Mouse (Mus musculus): Measurements from ENCODE around the gene Evi5l. TPM values are rescaled to one million over a fixed set of nuclear protein-coding genes. Genes with fewer than 3 reads are reported as not detected.

The Evi5l gene
- polyA plus RNA-seq, 1 experiment from 2014 or later: 12.5 TPM

DNA sequence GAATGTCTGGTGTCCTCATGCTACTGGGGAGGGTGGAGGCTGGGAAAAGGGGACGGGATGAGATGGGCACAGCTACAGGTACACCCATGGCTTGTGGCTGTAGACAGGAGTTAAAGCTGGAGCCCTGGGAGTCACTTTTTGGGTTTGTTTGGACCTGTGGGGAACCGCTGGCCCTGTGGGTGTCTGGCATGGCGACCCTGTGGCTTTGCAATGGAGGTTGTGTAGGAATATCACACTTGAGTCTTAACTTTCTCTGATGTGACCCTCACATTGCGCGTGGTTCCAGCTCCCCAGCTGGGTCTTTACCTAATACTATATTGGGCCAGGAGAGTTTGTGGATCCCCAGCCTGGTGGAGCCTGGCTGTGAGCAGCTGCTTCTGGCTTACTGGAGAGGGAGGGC lies 78.7 kb downstream of the Evi5l start:
- Histone ChIP-seq H3K36me3 (ENCODE audit: control insufficient read depth, insufficient read depth, low read length) (peaks cover 40% of the 10 kb centered on the region), H3K9ac (ENCODE audit: low read depth, low read length) (no peak overlapping the region), H3K4me2 (no peak overlapping the region), H3K27ac (ENCODE audit: low read depth, low read length) (no peak overlapping the region), H3K27me3 (replicated peaks; ENCODE audit: control insufficient read depth, insufficient read depth, low read length) (no peaks in the 10 kb centered on the region), H3K4me1 (replicated peaks; ENCODE audit: control insufficient read depth, insufficient read depth, low read length) (peaks cover 23% of the 10 kb centered on the region), H3K9me3 (ENCODE audit: control insufficient read depth, low read length) (no peaks in the 10 kb centered on the region), H3K4me3 (ENCODE audit: low read depth, low read length) (no peak overlapping the region)
- WGBS: 91% methylated on average over 5 of the region's 5 CpGs
- ATAC-seq (replicated peaks; ENCODE audit: low FRiP score) (no peak), DNase-seq (ENCODE audit: low spot score) (no peak)

DNA sequence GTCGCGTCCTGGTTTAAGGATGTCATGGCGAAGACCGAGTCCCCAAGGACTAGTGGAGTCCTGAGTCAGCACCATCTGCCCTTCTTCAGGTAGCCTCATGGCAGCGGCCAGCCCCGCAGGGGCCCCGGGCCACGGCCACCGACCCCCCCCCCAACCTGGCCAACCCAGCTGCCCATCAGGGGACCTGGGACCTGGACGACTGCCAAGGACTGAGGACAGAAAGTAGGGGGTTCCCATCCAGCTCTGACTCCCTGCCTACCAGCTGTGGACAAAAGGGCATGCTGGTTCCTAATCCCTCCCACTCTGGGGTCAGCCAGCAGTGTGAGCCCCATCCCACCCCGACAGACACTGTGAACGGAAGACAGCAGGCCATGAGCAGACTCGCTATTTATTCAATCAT lies 79.4 kb downstream of the Evi5l start:
- Histone ChIP-seq H3K27ac (ENCODE audit: low read depth, low read length) (no peak overlapping the region), H3K36me3 (ENCODE audit: control insufficient read depth, insufficient read depth, low read length) (peaks cover 40% of the 10 kb centered on the region)
- WGBS: 87% methylated on average over 13 of the region's 13 CpGs

DNA sequence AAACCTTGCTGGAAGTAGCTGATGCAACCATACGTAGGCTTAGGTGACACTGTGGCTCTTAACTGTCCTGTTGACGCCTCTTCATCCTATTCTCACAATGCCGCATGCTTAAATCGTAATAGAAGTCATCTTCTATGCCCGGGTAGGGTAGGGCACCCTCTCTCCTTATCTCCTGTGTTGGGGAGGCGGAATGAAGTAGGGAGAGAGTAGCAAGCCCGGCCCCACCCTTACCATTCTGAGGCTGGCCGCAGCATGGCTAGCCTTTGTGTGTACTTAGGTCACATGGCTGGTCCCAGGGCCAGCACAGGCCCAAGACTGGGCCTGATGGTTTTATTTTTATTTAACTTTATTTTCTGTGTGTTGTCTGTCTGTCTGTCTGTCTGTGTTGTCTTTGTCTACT lies 80.9 kb downstream of the Evi5l start:
- no peak overlapping the region for H3K27ac ChIP-seq (ENCODE audit: low read depth, low read length)
- WGBS: 82% methylated on average over 8 of the region's 8 CpGs
- H3K36me3 ChIP-seq (ENCODE audit: control insufficient read depth, insufficient read depth, low read length): peaks cover 38% of the 10 kb centered on the region
- H3K4me3 ChIP-seq (ENCODE audit: low read depth, low read length): no peak overlapping the region
- no peaks in the 10 kb centered on the region for H3K27me3 ChIP-seq (replicated peaks; ENCODE audit: control insufficient read depth, insufficient read depth, low read length)
- ATAC-seq (replicated peaks; ENCODE audit: low FRiP score) (no peak), DNase-seq (ENCODE audit: low spot score) (no peak)
- H3K4me2 ChIP-seq: no peak overlapping the region
- peaks cover 18% of the 10 kb centered on the region for H3K4me1 ChIP-seq (replicated peaks; ENCODE audit: control insufficient read depth, insufficient read depth, low read length)
- H3K9me3 ChIP-seq (ENCODE audit: control insufficient read depth, low read length): no peaks in the 10 kb centered on the region
- H3K9ac ChIP-seq (ENCODE audit: low read depth, low read length): no peak overlapping the region

More for the DNA sequence above, 79.4 kb downstream of the Evi5l start:
- Histone ChIP-seq H3K9me3 (ENCODE audit: control insufficient read depth, low read length) (no peaks in the 10 kb centered on the region), H3K4me3 (ENCODE audit: low read depth, low read length) (no peak overlapping the region), H3K4me2 (no peak overlapping the region), H3K27me3 (replicated peaks; ENCODE audit: control insufficient read depth, insufficient read depth, low read length) (no peaks in the 10 kb centered on the region), H3K9ac (ENCODE audit: low read depth, low read length) (no peak overlapping the region), H3K4me1 (replicated peaks; ENCODE audit: control insufficient read depth, insufficient read depth, low read length) (peaks cover 21% of the 10 kb centered on the region)
- no peak for DNase-seq (ENCODE audit: low spot score)
- ATAC-seq (replicated peaks; ENCODE audit: low FRiP score): no peak

DNA sequence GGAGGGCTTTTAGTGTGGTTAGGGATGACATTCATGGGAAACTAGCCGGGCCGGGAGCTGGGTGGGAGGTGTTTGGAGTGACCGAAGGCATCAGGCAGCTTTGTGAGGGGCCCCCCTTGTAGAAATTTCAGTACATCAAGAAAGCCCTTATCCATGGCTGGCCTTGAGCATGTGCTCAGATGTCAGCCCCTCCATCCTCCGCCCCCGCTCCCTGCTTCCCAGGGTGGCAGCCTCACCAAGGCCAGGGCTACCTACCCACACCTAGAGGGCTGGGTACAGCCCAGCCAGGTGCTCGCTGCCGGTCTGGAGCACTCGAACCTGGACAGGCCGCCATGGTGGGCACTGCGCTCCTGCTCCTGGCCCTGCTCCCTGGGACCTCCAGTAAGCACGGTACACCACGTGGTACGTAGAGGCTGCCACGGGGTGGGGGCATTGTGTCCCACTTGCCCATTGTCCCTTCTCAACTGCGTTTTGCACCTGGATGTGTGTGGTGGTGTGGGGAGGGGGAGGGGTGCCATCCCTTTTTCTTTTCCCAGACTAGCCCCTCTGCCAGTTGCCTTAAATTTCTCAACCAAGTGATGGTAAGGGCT lies 81.7 kb downstream of the Evi5l start, which contains the start of gene Tgfbr3l:
Gene Tgfbr3l, plus strand, starts transcription at position 264 of the 590 bp plus-strand sequence.
- no peak within 1 kb of the TSS for H3K4me3 ChIP-seq (ENCODE audit: low read depth, low read length)
- WGBS: 78% methylated on average over 15 of the region's 15 CpGs
- DNase-seq (ENCODE audit: low spot score) (no peak), ATAC-seq (replicated peaks; ENCODE audit: low FRiP score) (no peak)
- H3K27ac ChIP-seq (ENCODE audit: low read depth, low read length): no peak within 1 kb of the TSS
- no peak within 1 kb of the TSS for H3K9ac ChIP-seq (ENCODE audit: low read depth, low read length)
- peaks cover 20% of the 10 kb centered on the region for H3K4me1 ChIP-seq (replicated peaks; ENCODE audit: control insufficient read depth, insufficient read depth, low read length)
- H3K4me2 ChIP-seq: no peak within 1 kb of the TSS
- no peaks in the 10 kb centered on the region for H3K9me3 ChIP-seq (ENCODE audit: control insufficient read depth, low read length)
- H3K27me3 ChIP-seq (replicated peaks; ENCODE audit: control insufficient read depth, insufficient read depth, low read length): no peaks in the 10 kb centered on the region
- peaks cover 38% of the 10 kb centered on the region for H3K36me3 ChIP-seq (ENCODE audit: control insufficient read depth, insufficient read depth, low read length)

GRCm38 (mm10) chr8:4249213-4249612 lies 82.8 kb downstream of the Evi5l start:
- 39% methylated on average over 29 of the region's 29 CpGs for WGBS
- no peaks in the 10 kb centered on the region for H3K9me3 ChIP-seq (ENCODE audit: control insufficient read depth, low read length)
- H3K4me1 ChIP-seq (replicated peaks; ENCODE audit: control insufficient read depth, insufficient read depth, low read length): peaks cover 27% of the 10 kb centered on the region
- H3K36me3 ChIP-seq (ENCODE audit: control insufficient read depth, insufficient read depth, low read length): peaks cover 28% of the 10 kb centered on the region
- no peak overlapping the region for H3K4me2 ChIP-seq
- no peak overlapping the region for H3K27ac ChIP-seq (ENCODE audit: low read depth, low read length)
- H3K27me3 ChIP-seq (replicated peaks; ENCODE audit: control insufficient read depth, insufficient read depth, low read length): no peaks in the 10 kb centered on the region
- DNase-seq (ENCODE audit: low spot score) (no peak), ATAC-seq (replicated peaks; ENCODE audit: low FRiP score) (no peak)
- no peak overlapping the region for H3K9ac ChIP-seq (ENCODE audit: low read depth, low read length)
- H3K4me3 ChIP-seq (ENCODE audit: low read depth, low read length): no peak overlapping the region

DNA sequence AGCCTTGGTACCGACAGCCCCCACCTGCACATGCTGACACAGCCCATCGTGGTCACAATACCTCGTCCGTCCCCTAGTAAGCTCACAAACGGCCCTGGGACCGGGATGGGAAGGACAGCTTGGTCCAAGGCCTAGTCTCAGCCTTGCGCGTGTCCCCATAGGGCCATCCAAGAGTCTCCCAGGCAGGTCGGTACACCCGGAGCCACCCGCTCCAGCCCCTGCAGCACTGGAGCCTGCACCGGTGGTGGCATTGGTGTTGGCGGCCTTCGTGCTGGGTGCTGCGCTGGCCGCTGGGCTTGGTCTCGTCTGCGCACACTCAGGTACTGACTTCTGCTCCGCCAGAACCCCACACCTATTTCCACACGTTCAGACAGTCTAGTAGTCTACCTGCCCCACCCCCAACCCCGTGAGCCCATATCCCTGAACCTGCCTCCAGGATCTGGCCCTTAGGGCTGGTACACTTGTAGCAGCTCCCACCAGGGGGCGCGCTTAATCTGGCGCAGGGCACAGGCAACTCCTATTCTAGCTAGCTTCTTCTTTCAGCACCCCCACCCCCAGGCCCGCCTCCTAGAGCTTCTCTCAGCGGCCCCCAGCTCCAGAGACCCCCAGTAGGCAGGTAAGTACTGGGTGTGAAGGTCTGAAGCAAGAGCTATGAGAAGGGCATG lies 84.1 kb downstream of the Evi5l start:
- H3K27me3 ChIP-seq (replicated peaks; ENCODE audit: control insufficient read depth, insufficient read depth, low read length): no peaks in the 10 kb centered on the region
- no peak overlapping the region for H3K4me3 ChIP-seq (ENCODE audit: low read depth, low read length)
- H3K36me3 ChIP-seq (ENCODE audit: control insufficient read depth, insufficient read depth, low read length): peaks cover 18% of the 10 kb centered on the region
- 35% methylated on average over 26 of the region's 26 CpGs for whole genome bisulfite sequencing
- peak; percentile 40 for ATAC-seq (replicated peaks; ENCODE audit: low FRiP score)
- H3K4me2 ChIP-seq: no peak overlapping the region
- H3K9me3 ChIP-seq (ENCODE audit: control insufficient read depth, low read length): no peaks in the 10 kb centered on the region
- H3K4me1 ChIP-seq (replicated peaks; ENCODE audit: control insufficient read depth, insufficient read depth, low read length): peaks cover 28% of the 10 kb centered on the region
- H3K9ac ChIP-seq (ENCODE audit: low read depth, low read length): no peak overlapping the region
- peak; percentile 84 for DNase-seq (ENCODE audit: low spot score)
- H3K27ac ChIP-seq (ENCODE audit: low read depth, low read length): no peak overlapping the region

DNA sequence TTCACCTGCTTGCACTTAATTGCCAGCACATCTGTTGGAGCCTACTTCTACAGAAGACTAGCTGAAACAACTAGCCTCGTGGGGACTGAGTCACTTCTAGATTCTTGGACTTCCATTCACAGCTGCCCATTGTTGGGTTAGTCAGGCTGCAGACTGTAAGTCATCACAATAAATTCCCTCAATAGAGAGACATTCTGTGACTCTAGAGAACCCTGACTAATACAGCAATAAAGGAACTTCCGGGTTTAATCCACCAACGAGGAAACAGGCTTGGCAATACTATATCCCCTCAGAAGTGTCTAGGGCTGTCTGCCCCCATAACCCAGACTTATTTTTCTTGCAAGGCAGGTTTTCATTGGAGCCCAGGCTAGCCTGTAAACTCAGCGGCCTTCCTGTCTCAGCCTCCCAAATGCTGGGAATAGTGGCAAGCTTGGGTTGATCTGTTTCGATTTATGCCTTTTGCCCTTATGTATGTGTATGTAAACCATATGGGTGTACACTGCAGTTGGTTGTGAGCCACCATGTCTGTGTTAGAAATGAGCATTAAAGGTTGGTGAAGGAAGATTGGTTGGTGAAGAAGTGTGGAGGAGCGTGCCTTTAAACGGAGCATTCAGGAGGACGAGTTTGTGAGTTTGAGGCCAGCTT lies 85.9 kb downstream of the Evi5l start:
- ATAC-seq (replicated peaks; ENCODE audit: low FRiP score): no peak
- DNase-seq (ENCODE audit: low spot score): no peak
- Histone ChIP-seq H3K27ac (ENCODE audit: low read depth, low read length) (peak overlapping the region; percentile 78), H3K4me1 (replicated peaks; ENCODE audit: control insufficient read depth, insufficient read depth, low read length) (peaks cover 28% of the 10 kb centered on the region), H3K36me3 (ENCODE audit: control insufficient read depth, insufficient read depth, low read length) (peaks cover 17% of the 10 kb centered on the region), H3K9me3 (ENCODE audit: control insufficient read depth, low read length) (no peaks in the 10 kb centered on the region), H3K4me2 (peak overlapping the region; percentile 92), H3K9ac (ENCODE audit: low read depth, low read length) (peak overlapping the region; percentile 90), H3K27me3 (replicated peaks; ENCODE audit: control insufficient read depth, insufficient read depth, low read length) (no peaks in the 10 kb centered on the region), H3K4me3 (ENCODE audit: low read depth, low read length) (peak overlapping the region; percentile 85)
- WGBS: 40% methylated on average over 8 of the region's 8 CpGs

DNA sequence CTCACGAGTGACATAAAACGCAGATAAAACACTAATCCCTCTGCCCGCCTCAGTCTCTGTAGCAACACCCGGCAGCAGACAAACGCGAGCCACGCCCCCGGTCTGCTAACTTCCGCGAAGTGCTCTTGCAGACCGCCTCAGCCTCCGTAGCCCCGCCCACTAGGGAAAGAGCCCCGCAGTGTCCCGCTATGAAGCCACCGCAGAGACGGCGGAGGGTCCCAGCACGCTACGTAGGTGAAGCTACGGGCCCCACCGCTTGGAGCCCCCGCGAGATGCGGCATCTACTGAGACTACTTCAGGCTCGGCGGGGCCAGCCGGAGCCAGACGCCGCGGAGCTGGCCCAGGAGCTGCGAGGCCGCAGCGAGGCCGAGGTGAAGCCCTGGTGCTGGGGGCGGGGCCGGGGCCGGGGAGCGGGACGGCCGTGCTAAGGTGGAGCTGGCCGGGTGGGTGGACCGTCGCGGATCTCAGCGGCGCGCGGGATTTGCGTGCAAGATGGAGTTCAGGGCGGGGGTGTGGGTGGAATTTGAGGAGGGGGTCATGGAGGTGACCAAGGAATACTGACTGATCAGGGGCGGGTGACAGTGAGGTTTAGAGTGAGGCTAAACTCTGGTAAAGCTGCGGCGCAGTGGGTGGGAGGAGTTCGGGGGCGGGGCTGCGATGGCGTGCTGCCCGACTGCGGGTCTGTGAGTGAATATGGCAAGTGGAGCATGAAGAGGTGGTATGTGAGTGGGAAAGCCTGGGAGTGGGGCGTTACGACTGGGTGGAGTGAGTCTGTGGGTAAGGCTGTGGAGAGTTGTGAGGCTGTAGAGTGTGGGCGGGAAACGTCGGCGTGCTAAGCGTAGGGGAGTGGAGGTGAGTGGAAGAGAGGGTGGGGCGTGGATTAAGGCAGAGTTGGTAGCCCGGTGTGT lies 86.8 kb downstream of the Evi5l start, which contains the start of gene Snapc2:
Gene Snapc2, plus strand, starts transcription at position 147 of the 908 bp plus-strand sequence.
- H3K27ac ChIP-seq (ENCODE audit: low read depth, low read length): peak within 1 kb of the TSS; percentile 78
- peak within 1 kb of the TSS; percentile 90 for H3K9ac ChIP-seq (ENCODE audit: low read depth, low read length)
- ATAC-seq (replicated peaks; ENCODE audit: low FRiP score) (peak; percentile 91), DNase-seq (ENCODE audit: low spot score) (peak; percentile 94)
- WGBS: under 1% methylated on average over 69 of the region's 69 CpGs
- peak within 1 kb of the TSS; percentile 85 for H3K4me3 ChIP-seq (ENCODE audit: low read depth, low read length)
- peaks cover 32% of the 10 kb centered on the region for H3K4me1 ChIP-seq (replicated peaks; ENCODE audit: control insufficient read depth, insufficient read depth, low read length)
- H3K36me3 ChIP-seq (ENCODE audit: control insufficient read depth, insufficient read depth, low read length): peaks cover 14% of the 10 kb centered on the region
- H3K4me2 ChIP-seq: peak within 1 kb of the TSS; percentile 92
- H3K27me3 ChIP-seq (replicated peaks; ENCODE audit: control insufficient read depth, insufficient read depth, low read length): no peaks in the 10 kb centered on the region
- no peaks in the 10 kb centered on the region for H3K9me3 ChIP-seq (ENCODE audit: control insufficient read depth, low read length)

All from liver, embryonic 11.5 days (tissue).